Mouse (Mus musculus) kidney, embryonic 16.5 days (tissue): ENCODE data around the gene Fam178b. TPM values are rescaled to one million over a fixed set of nuclear protein-coding genes. Genes with fewer than 3 reads are reported as not detected.
A peak's percentile ranks its signal among the peaks of the same experiment; 100 is the strongest.

ENCODE experiments used
- ATAC-seq: fragments of 200-750 bp; cut with Nextera tagmentation; 2 replicates; pipeline ENCODE4 v1.8.0; 2017; ENCODE audit warnings: moderate TSS enrichment; ENCODE audit not compliant: low FRiP score, low TSS enrichment
- H3K27ac ChIP-seq: fragments of 300-500 bp; sonication (generic); 2 replicates; pipeline ENCODE4 v1.5.1; 2014; ENCODE audit warnings: low read length
- H3K27me3 ChIP-seq: fragments of 300-500 bp; sonication (generic); 2 replicates; pipeline ENCODE4 v1.6.1; 2014; ENCODE audit warnings: low read length, control low read depth, mixed read lengths; ENCODE audit not compliant: insufficient read depth
- H3K36me3 ChIP-seq: fragments of 300-500 bp; sonication (generic); 2 replicates; pipeline ENCODE4 v1.6.1; 2014; ENCODE audit warnings: low read length, control low read depth, mixed read lengths; ENCODE audit not compliant: insufficient read depth
- H3K4me1 ChIP-seq: fragments of 300-500 bp; sonication (generic); 2 replicates; pipeline ENCODE4 v1.6.1; 2014; ENCODE audit warnings: low read length, control low read depth, mixed read lengths; ENCODE audit not compliant: insufficient read depth
- H3K4me2 ChIP-seq: fragments of 300-500 bp; sonication (generic); replicated peaks from 2 replicates; pipeline ENCODE4 v1.6.1; 2014; ENCODE audit warnings: low read depth, low read length
- H3K4me3 ChIP-seq: fragments of 300-500 bp; sonication (generic); 2 replicates; pipeline ENCODE4 v1.5.1; 2014; ENCODE audit warnings: mild to moderate bottlenecking, low read length
- H3K9ac ChIP-seq: fragments of 300-500 bp; sonication (generic); replicated peaks from 2 replicates; pipeline ENCODE4 v1.6.1; 2014; ENCODE audit warnings: low read length
- H3K9me3 ChIP-seq: fragments of 300-500 bp; sonication (generic); 2 replicates; pipeline ENCODE4 v1.6.1; 2016; ENCODE audit warnings: low read length, control low read depth
- WGBS: fragments of 180-500 bp; shearing (Covaris S2); extraction: QIAGEN DNeasy Blood & Tissue Kit; methylation state at CpG from one replicate; pipeline ENCODE4 v1.1.7; 2014; 5-methylcytosine and 5-hydroxymethylcytosine counted together
- polyA plus RNA-seq: library from polyadenylated mRNA; unstranded; fragments of >200 nt; fragmentation: Nextera tagmentation; extraction: Ambion mirVana; gene quantifications from 2 replicates; pipeline ENCODE4 v1.2.1, GENCODE M21; 2015

Gene Fam178b
- polyA plus RNA-seq: 1.2 and 1.8 TPM in 2 replicates

DNA sequence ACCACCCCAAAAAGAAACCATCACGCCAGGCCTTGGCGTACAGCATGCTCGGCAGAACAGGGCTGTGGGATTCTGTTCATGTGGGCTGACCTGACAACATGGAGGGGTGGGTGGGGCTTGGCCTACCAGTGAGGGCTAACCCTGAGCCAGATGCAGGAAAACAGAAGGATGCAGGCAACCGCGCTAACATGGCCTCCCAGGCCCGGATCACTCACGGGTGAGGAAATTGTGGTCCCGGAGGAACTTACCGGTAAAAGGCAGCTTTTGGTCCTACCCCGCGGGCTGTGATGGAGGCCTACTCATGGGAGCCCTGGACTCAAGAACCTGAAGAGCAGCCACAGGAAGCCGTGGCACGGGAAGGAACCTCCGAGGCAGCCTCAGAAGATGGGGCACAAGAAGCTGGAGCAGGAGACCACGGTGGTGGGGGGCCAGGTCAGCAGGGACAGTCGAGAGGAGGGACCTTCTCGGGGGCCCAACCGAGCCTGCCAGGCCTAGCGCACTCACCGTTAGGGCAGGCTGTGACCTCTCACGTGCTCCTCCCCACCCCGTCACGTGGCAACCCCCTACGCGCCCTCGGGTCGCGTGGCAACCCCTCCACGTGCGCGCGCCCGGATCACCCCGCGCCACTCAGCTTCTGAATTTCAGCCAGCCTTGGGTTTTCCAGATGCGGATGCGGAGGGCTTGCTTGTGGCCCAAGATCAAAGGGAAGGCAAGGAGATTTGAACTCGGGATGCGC is at the start of gene Fam178b:
Gene Fam178b (minus strand): TSS at position 564 of the 736 bp plus-strand sequence.
- Histone ChIP-seq H3K4me1 (0 out of 2 replicates have a peak, but pooled peaks cover 3% of the 10 kb centered on the region), H3K9me3 (no peaks in the 10 kb centered on the region), H3K27ac (peak within 1 kb of the TSS; percentile 41; the same call in 1 of the 2 replicates), H3K4me3 (no peak within 1 kb of the TSS), H3K27me3 (no peaks in the 10 kb centered on the region), H3K9ac (0 out of 2 replicates have a peak within 1 kb of the TSS, but pooled peaks have one; percentile 22), H3K36me3 (no peaks in the 10 kb centered on the region), H3K4me2 (no peak within 1 kb of the TSS; the same call in 1 of the 2 replicates)
- no peak for ATAC-seq
- WGBS: 91% methylated on average over 39 of the region's 39 CpGs

DNA sequence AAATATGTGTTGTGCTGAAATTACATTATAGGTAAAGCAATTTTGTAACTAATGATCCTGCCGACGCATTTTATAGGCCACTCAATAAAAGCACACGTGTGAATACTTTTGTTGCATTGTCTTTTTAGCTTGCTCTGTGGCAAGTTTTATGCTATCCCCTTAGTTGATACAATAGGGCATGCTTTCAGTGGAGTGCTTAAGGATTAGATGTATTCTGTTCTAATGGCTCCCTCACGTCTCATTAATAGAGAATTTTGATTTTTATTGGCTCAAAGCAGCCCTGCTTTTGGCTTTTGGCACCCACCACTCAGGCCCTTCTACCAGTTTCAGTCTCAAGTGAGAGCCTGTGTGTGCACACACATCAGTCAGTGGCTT is 41.1 kb upstream of the Fam178b start:
- Histone ChIP-seq H3K4me3 (no peak overlapping the region), H3K4me2 (no peak overlapping the region), H3K9me3 (no peaks in the 10 kb centered on the region), H3K27ac (no peak overlapping the region), H3K4me1 (0 out of 2 replicates have a peak, but pooled peaks cover 3% of the 10 kb centered on the region), H3K9ac (no peak overlapping the region), H3K36me3 (no peaks in the 10 kb centered on the region), H3K27me3 (no peaks in the 10 kb centered on the region)
- no peak for ATAC-seq
- WGBS: 46% methylated on average over 4 of the region's 4 CpGs

DNA sequence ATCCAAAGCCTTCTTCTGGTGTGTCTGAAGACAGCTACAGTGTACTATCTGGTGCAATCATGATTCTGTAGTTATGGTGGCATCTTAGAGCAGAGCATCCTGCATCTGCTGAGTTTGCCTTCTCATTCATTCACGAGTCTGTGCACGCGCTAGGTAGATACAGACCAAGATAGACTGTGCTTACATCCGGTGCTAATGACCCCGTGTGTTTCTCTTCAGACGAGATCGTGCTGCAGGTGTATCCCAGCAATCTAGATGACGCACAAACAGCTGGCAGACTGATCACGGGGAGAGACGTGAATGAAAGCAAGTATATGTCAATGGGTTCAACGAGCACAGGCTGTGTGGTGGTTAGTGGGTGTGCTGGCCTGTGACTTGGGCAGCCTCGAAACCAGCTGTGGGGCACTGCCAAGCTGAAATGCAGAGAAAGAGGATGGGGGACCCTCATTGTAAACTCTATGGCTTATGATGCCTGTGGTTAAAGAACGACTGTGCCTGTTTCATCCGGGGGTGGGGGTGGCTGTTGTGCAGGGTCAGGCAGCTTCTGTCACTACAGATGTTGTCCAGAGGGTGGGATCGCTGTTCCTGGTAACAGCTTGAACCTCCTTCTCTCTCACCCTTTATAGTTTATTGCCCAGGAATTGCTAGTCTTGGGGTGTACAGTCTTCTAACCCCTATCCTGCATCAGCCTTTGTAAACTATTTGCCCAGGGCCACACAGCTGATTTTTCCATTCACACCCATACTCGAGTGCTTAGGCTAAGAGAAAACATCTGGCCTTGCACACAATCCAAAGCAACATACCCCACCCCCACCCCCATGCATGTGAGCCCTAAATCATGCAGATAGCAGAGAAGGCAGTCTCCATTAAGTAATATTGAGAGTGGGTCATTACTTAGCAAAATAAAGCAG is 40.4 kb upstream of the Fam178b start:
- no peaks in the 10 kb centered on the region for H3K27me3 ChIP-seq
- ATAC-seq: no peak
- H3K9ac ChIP-seq: no peak overlapping the region
- 47% methylated on average over 16 of the region's 16 CpGs for WGBS
- no peaks in the 10 kb centered on the region for H3K9me3 ChIP-seq
- no peak overlapping the region for H3K27ac ChIP-seq
- H3K4me3 ChIP-seq: no peak overlapping the region
- H3K4me2 ChIP-seq: no peak overlapping the region
- 0 out of 2 replicates have a peak, but pooled peaks cover 3% of the 10 kb centered on the region for H3K4me1 ChIP-seq
- no peaks in the 10 kb centered on the region for H3K36me3 ChIP-seq

GRCm38 (mm10) chr1:36718786-36719185 is 35.8 kb upstream of the Fam178b start:
- 74% methylated on average over 1 of the region's 1 CpGs for WGBS
- Histone ChIP-seq H3K36me3 (no peaks in the 10 kb centered on the region), H3K9ac (no peak overlapping the region), H3K4me3 (no peak overlapping the region), H3K4me2 (no peak overlapping the region), H3K27me3 (no peaks in the 10 kb centered on the region), H3K9me3 (no peaks in the 10 kb centered on the region), H3K27ac (no peak overlapping the region), H3K4me1 (0 out of 2 replicates have a peak, but pooled peaks cover 3% of the 10 kb centered on the region)
- ATAC-seq: no peak

DNA sequence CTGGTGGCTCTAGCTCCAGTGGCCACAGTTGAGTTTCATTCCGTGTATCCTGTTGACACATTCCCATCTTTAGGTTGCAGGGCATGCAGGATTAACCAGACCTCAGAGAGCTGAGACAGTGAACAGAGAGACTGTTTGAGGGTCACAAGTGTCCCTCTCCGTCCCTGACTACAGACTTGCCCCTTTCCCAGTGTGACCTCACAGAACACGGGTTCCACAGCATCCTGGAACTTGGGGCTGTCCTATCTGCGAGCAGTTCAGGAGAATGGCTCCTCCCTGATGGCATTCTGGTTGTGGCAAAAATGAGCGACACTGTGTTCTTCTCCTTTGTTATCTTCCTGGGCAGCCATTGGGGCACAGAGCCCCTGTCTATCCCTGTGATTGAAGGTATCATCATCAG is 31.3 kb upstream of the Fam178b start, which contains the start of gene Actr1b:
Gene Actr1b (minus strand): TSS at position 112 of the 400 bp plus-strand sequence.
- ATAC-seq: no peak
- no peaks in the 10 kb centered on the region for H3K36me3 ChIP-seq
- no peak within 1 kb of the TSS for H3K27ac ChIP-seq
- no peaks in the 10 kb centered on the region for H3K4me1 ChIP-seq
- H3K4me3 ChIP-seq: no peak within 1 kb of the TSS
- WGBS: 82% methylated on average over 5 of the region's 5 CpGs
- no peaks in the 10 kb centered on the region for H3K9me3 ChIP-seq
- no peak within 1 kb of the TSS for H3K9ac ChIP-seq
- no peak within 1 kb of the TSS for H3K4me2 ChIP-seq
- H3K27me3 ChIP-seq: no peaks in the 10 kb centered on the region

GRCm38 (mm10) chr1:36711104-36711503 is 28.1 kb upstream of the Fam178b start:
- no peak overlapping the region for H3K27ac ChIP-seq
- 95% methylated on average over 2 of the region's 2 CpGs for WGBS
- no peaks in the 10 kb centered on the region for H3K9me3 ChIP-seq
- H3K4me3 ChIP-seq: no peak overlapping the region
- peaks cover 13% of the 10 kb centered on the region for H3K4me1 ChIP-seq
- no peak overlapping the region for H3K9ac ChIP-seq
- H3K27me3 ChIP-seq: no peaks in the 10 kb centered on the region
- H3K36me3 ChIP-seq: no peaks in the 10 kb centered on the region
- ATAC-seq: no peak
- H3K4me2 ChIP-seq: no peak overlapping the region

DNA sequence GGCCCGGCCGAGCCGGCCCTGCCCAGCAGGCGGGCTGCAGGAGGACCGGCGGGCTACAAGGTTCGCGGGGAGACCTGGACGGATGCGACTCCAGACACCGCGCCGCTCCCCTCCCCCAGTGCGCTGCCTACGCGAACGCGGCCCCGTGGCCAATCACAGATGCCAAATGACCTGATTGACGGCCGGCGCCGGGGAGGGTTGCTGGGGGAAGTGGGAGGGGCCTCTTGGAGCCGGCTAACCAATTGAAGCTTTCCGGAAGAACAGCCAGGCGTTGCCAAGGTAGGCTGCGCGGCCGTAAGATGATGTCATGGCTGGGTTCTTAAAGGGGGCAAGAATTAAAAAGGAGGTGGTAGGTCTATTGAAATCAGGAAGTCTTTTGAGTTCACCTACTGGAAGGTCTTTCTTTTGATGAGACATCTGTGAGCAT is 26.9 kb upstream of the Fam178b start, which contains the start of gene 4933424G06Rik:
Gene 4933424G06Rik (plus strand): TSS at position 296 of the 427 bp plus-strand sequence.
- under 1% methylated on average over 29 of the region's 29 CpGs for WGBS
- Histone ChIP-seq H3K4me1 (peaks cover 13% of the 10 kb centered on the region), H3K9me3 (no peaks in the 10 kb centered on the region), H3K27ac (peak within 1 kb of the TSS; percentile 77), H3K27me3 (no peaks in the 10 kb centered on the region), H3K9ac (peak within 1 kb of the TSS; percentile 93), H3K36me3 (peaks cover 9% of the 10 kb centered on the region), H3K4me3 (peak within 1 kb of the TSS; percentile 99), H3K4me2 (peak within 1 kb of the TSS; percentile 84)
- peak; percentile 96 for ATAC-seq

DNA sequence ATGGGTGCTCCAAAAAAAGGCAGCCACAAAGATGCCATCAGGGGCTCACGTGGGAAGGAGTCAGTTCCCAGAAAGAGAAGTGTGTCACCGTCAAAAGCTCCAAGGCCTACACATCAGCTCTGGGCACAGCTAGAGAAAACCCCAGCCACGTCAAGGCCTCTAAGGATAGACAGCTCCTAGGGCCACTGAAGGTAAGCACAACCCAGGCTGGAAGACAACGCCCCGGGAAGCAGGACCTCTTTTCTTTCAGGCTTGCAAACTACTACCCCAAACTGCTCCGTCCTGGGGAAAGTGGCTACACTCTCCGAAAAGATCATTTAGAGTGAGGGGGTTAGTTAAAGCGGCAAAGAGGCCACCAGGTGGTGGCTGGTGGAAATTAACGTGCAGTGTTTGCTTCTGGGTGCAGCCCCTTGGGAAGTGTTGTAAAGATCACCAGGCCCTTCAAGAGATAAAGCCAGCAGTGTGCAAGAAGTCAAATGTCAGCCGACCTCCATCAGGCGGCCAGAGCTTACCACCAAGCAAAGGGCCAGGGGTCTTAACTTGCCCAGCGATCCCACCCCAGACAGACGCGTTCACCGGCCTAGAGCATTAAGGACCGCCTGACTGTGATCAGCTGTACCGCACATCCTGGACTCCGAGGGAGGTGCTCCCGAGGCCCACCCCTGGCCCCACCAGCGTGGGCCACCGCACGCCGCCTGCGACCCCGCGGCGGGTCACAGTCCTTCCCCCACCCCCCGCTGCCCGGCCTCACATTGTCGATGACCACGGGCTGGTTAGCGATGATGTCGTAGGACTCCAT is 26.3 kb upstream of the Fam178b start:
- ATAC-seq: peak; percentile 84
- peak overlapping the region; percentile 77 for H3K27ac ChIP-seq
- peak overlapping the region; percentile 93 for H3K9ac ChIP-seq
- H3K4me1 ChIP-seq: peaks cover 13% of the 10 kb centered on the region
- WGBS: under 1% methylated on average over 33 of the region's 33 CpGs
- no peaks in the 10 kb centered on the region for H3K9me3 ChIP-seq
- no peaks in the 10 kb centered on the region for H3K27me3 ChIP-seq
- peak overlapping the region; percentile 84 for H3K4me2 ChIP-seq
- H3K4me3 ChIP-seq: peak overlapping the region; percentile 99
- H3K36me3 ChIP-seq: peaks cover 15% of the 10 kb centered on the region

- Histone ChIP-seq H3K4me2 (peak overlapping the region; percentile 84), H3K27me3 (no peaks in the 10 kb centered on the region), H3K9ac (peak overlapping the region; percentile 93), H3K9me3 (no peaks in the 10 kb centered on the region), H3K4me1 (peaks cover 13% of the 10 kb centered on the region), H3K27ac (peak overlapping the region; percentile 45; the same call in 1 of the 2 replicates), H3K4me3 (peak overlapping the region; percentile 99), H3K36me3 (peaks cover 21% of the 10 kb centered on the region)
- ATAC-seq: no peak
- WGBS: 80% methylated on average over 1 of the region's 1 CpGs
These were observed 25.6 kb upstream of the Fam178b start for GRCm38 (mm10) chr1:36708626-36709025.
